ENCODE assay signal across 8 mouse cellular contexts in genomic region chr6:12749531-12750210, GRCm38 (mm10). TPM values are rescaled to one million over a fixed set of nuclear protein-coding genes. Genes with fewer than 3 reads are reported as not detected.
A peak's percentile ranks its signal among the peaks of the same experiment; 100 is the strongest.
DNase-seq lines count a peak whose midpoint lies in the region; ATAC-seq and TF ChIP-seq lines count a peak whose summit lies in the region.

No protein-coding gene starts in this region.

- peak overlapping the region; percentile 36 for H3ac ChIP-seq in C2C12 (ENCODE audit: control insufficient read depth, insufficient read length, low read depth)

- peak overlapping the region; percentile 81 for H3K9ac ChIP-seq in forebrain, postnatal 0 days
- no peak overlapping the region for H3K9ac ChIP-seq in liver, embryonic 14.5 days (replicated peaks)

- no peak for ATAC-seq in forebrain, postnatal 0 days
- ATAC-seq in liver, embryonic 14.5 days (ENCODE audit: insufficient read depth) = no peak
- no peak for ATAC-seq in activated CD4-positive, CD25-positive, alpha-beta regulatory T cell, adult 4 months

- H3K79me3 ChIP-seq in C2C12 (ENCODE audit: low read depth) = no peaks in the 10 kb centered on the region

- no peaks in the 10 kb centered on the region for H3K27me3 ChIP-seq in C2C12 (ENCODE audit: control insufficient read depth, insufficient read depth, insufficient read length)
- H3K27me3 ChIP-seq in forebrain, postnatal 0 days (ENCODE audit: insufficient read depth, low read length) = no peaks in the 10 kb centered on the region
- peaks cover 17% of the 10 kb centered on the region for H3K27me3 ChIP-seq in liver, embryonic 14.5 days (ENCODE audit: control insufficient read depth, insufficient read depth, low read length)

- TF ChIP-seq EP300 in liver, embryonic 14.5 days (IDR thresholded peaks at IDR 0.05; ENCODE audit: low read depth) = no peak

- no peak for TF ChIP-seq CTCF in gastrocnemius, adult 2 months (IDR thresholded peaks at IDR 0.05)
- no peak for TF ChIP-seq CTCF in C2C12 (IDR thresholded peaks at IDR 0.05; ENCODE audit: control insufficient read depth, insufficient read depth, insufficient read length)
- no peak for TF ChIP-seq CTCF in forebrain, postnatal 0 days (IDR thresholded peaks at IDR 0.05; ENCODE audit: low read depth)
- TF ChIP-seq CTCF in liver, embryonic 14.5 days (IDR thresholded peaks at IDR 0.05; ENCODE audit: low read depth) = no peak

- WGBS in forebrain, postnatal 0 days = 1% methylated on average over 12 of the region's 12 CpGs
- 20% methylated on average over 12 of the region's 12 CpGs for WGBS in liver, embryonic 14.5 days (ENCODE audit: insufficient replicate concordance)

- no peaks in the 10 kb centered on the region for H3K9me3 ChIP-seq in forebrain, postnatal 0 days (ENCODE audit: low read length)
- no peaks in the 10 kb centered on the region for H3K9me3 ChIP-seq in liver, embryonic 14.5 days (ENCODE audit: control insufficient read depth, low read length)

- no peaks in the 10 kb centered on the region for H3K36me3 ChIP-seq in C2C12 (ENCODE audit: control insufficient read depth, insufficient read depth)
- no peaks in the 10 kb centered on the region for H3K36me3 ChIP-seq in forebrain, postnatal 0 days (ENCODE audit: insufficient read depth)
- H3K36me3 ChIP-seq in liver, embryonic 14.5 days (replicated peaks; ENCODE audit: control insufficient read depth, insufficient read depth, low read depth) = no peaks in the 10 kb centered on the region

- H3K4me1 ChIP-seq in forebrain, postnatal 0 days (ENCODE audit: insufficient read depth) = peaks cover 4% of the 10 kb centered on the region; the same call in 1 of the 2 replicates
- H3K4me1 ChIP-seq in liver, embryonic 14.5 days (replicated peaks; ENCODE audit: control insufficient read depth in 2 of 2, insufficient read depth in 2 of 2, low read length in 1 of 2) = no peaks in the 10 kb centered on the region

- intact Hi-C loops in gastrocnemius, adult 2 months (cut with DNase I) = no loop called here
- intact Hi-C loops in gastrocnemius, postnatal 14 days (cut with DNase I; ENCODE audit: low total_unique reads) = no loop called here

- no peak for DNase-seq in gastrocnemius, adult 2 months
- DNase-seq in gastrocnemius, postnatal 14 days = no peak
- DNase-seq in forebrain, postnatal 0 days = peak; percentile 71
- no peak for DNase-seq in liver, embryonic 14.5 days (ENCODE audit: low read depth in 3 of 3, low spot score in 3 of 3)
- DNase-seq in retina, postnatal 1 day = no peak
- no peak for DNase-seq in frontal cortex, adult 2 months (ENCODE audit: extremely low spot score in 1 of 2, low spot score in 1 of 2)

- peak overlapping the region; percentile 84 for H3K27ac ChIP-seq in gastrocnemius, adult 2 months
- peak overlapping the region; percentile 88 for H3K27ac ChIP-seq in forebrain, postnatal 0 days (ENCODE audit: low read depth, low read length)
- H3K27ac ChIP-seq in liver, embryonic 14.5 days = no peak overlapping the region

- peak overlapping the region; percentile 92 for H3K4me2 ChIP-seq in forebrain, postnatal 0 days (ENCODE audit: low read depth)
- H3K4me2 ChIP-seq in liver, embryonic 14.5 days (ENCODE audit: low read depth) = peak overlapping the region; percentile 60; the same call in 1 of the 2 replicates

- peak overlapping the region; percentile 80 for H3K4me3 ChIP-seq in gastrocnemius, adult 2 months
- peak overlapping the region; percentile 31 for H3K4me3 ChIP-seq in C2C12 (ENCODE audit: insufficient read depth, poor library complexity, severe bottlenecking)
- peak overlapping the region; percentile 70 for H3K4me3 ChIP-seq in forebrain, postnatal 0 days (ENCODE audit: low read depth, low read length)
- H3K4me3 ChIP-seq in liver, embryonic 14.5 days (ENCODE audit: insufficient read depth in 1 of 2, low read depth in 2 of 2, low read length in 2 of 2) = no peak overlapping the region

- H3K79me2 ChIP-seq in C2C12 (ENCODE audit: control insufficient read depth, insufficient read depth) = no peaks in the 10 kb centered on the region

TF ChIP-seq in C2C12, 6 proteins besides CTCF, POLR2A, EP300 and RAD21:
- TF ChIP-seq USF1 (IDR thresholded peaks at IDR 0.05; ENCODE audit: low read depth) (no peak), MAX (IDR thresholded peaks at IDR 0.05) (no peak), FOSL1 (IDR thresholded peaks at IDR 0.05; ENCODE audit: insufficient read depth, low read length, poor library complexity, severe bottlenecking) (no peak), MYOG (IDR thresholded peaks at IDR 0.05; ENCODE audit: control insufficient read depth, extremely low read depth, insufficient read length) (no peak), CEBPB (IDR thresholded peaks at IDR 0.05; ENCODE audit: low read depth) (no peak), MYOD1 (IDR thresholded peaks at IDR 0.05; ENCODE audit: control insufficient read depth, insufficient read length, low read depth) (no peak)

RNA-seq across cellular contexts. Expression of gene Thsd7a, which starts 0.5 kb away (rescaled TPM):
- total RNA-seq in gastrocnemius, adult 2 months (2021) = 1 to 10 TPM; 2.0 to 2.2 TPM
- total RNA-seq in gastrocnemius, postnatal 14 days (2021) = 1 to 10 TPM; 2.3 to 2.8 TPM
- 4.2 TPM for polyA plus RNA-seq in C2C12 (2012; fragmentation: generic; extraction: Trizol)
- 13.8 and 18.3 TPM in 2 replicates for total RNA-seq in forebrain, postnatal 0 days (2014; rRNA removed)
- polyA plus RNA-seq in forebrain, postnatal 0 days (2015; fragmentation: Nextera tagmentation; extraction: Ambion mirVana) = 5.5 and 13.5 TPM in 2 replicates
- 0.05 and 0.08 TPM in 2 replicates for polyA plus RNA-seq in liver, embryonic 14.5 days (2012; rRNA removed)
- 0.21 and 0.41 TPM in 2 replicates for polyA plus RNA-seq in liver, embryonic 14.5 days (2014; fragmentation: Nextera tagmentation; extraction: Ambion mirVana)
- not detected for polyA plus RNA-seq in activated CD4-positive, CD25-positive, alpha-beta regulatory T cell, adult 4 months (2017; shearing (Covaris generic))
- 9.4 and 9.9 TPM in 2 replicates for polyA plus RNA-seq in frontal cortex, adult 2 months (2012; rRNA removed)

Comparison
In these comparisons a context has a peak if more than half of its experiments do, and no peak if none do; other contexts are left out.
1. H3K4me3 ChIP-seq: peak in gastrocnemius, adult 2 months (single experiment), C2C12 (single experiment) and forebrain, postnatal 0 days (single experiment); none in liver, embryonic 14.5 days (0 of 2).